Mouse (Mus musculus) left cerebral cortex, postnatal 10 days (tissue): ENCODE measurements around the gene Gm11569. TPM values are rescaled to one million over a fixed set of nuclear protein-coding genes. Genes with fewer than 3 reads are reported as not detected.
"Not testable (repeated sequence)": the region's sequence is repeated elsewhere in the genome, so short reads cannot be mapped to it uniquely, and the experiment has no call there.

Source experiments
- DNase-seq, 2 experiments: peaks; one replicate each; pipeline ENCODE4 v3.0.0; 2021 to 2022; ENCODE audit warnings: low spot score in 2 of 2, mixed read lengths in 1 of 2; ENCODE audit errors: extremely low spot score in 1 of 2
- intact Hi-C: fragments of 180-260 bp; cut with DNase I; formaldehyde crosslinking; loops from one replicate; pipeline ENCODE4 v1.15.1; 2025
- total RNA-seq, 2 experiments: library from RNA; stranded (reverse); gene quantifications; 2 replicates each; pipeline ENCODE4 v1.2.3; 2021

The Gm11569 gene
- not detected for total RNA-seq

DNA sequence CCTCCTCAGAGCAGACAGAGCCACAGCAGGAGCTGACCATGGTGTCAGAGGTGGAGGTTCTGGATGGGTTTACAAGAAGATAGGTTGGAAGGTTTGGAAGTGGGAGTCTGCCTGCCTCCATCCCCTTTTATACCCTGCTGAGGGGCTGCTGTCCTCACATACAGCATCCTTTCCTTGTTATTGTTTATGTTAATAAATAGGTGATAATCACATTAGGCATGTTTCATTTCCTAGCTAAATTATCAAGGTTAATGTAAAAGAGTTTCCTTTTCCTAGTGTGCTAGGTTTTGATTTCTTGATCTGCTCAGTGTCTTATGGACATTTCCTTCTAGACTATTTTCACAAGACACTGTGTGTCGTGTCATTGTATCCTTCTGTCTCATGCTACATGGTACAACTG lies at the start of gene Gm11569:
Gene Gm11569 (minus strand): TSS at position 101 of the 400 bp plus-strand sequence.
- intact Hi-C loops, DNase-seq: not testable (repeated sequence)

DNA sequence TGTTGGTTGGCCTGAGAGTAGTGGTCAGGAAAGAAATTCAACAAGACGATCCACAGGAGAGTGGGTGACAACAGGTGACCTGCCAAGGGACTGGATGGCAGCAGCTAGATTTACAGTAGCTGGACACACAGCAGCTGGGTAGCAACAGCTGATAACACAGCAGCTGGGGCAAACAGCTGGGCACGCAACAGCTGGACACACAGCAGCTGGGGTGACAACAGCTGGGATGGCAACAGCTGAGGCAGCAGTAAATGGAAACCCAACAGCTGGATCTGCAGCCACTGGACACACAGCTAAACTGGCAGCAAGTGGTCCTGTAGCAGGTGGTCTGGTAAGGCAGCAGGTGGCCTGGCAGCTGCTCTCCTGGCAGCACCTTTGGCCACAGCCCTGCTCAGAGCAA lies 48.0 kb upstream of the Gm11569 start:
- DNase-seq = no peak
- intact Hi-C loops = no loop called here

DNA sequence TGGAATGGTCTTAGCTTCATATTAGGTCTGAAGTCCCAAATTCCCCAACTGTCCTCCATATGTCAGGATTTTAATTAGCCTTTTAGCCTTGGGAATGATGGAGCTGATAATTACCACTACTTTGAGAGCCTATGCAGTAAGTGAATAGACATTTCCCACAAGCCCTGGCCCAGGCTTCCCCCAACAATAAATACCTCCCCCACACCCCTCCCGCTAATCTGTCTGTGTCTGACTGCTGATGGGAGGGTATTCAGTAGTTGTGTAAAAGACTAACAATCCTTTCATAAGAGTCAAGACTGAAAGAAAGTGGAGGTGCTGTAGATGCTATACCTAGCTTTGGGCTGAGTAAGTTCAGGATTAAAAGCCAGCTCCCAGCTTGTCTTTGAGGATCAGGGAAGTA lies 43.5 kb upstream of the Gm11569 start:
- intact Hi-C loops = no loop called here

DNA sequence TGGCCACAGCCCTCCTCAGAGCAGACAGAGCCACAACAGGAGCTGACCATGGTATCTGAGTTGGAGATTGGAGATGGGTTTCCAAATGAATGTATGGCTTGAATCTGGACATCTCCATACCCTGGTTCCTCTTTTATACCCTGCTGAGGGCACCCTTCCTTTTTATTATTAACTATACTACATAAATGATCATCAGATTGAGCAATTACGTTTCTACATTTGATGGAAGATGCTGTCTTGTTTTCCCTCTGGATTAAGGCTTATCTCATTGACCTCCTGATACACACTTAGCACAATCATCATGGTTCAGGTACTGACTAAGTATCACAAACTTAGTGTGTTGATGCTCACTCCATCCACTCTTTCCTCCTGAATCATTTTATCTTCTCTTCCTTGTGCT lies 39.2 kb upstream of the Gm11569 start, which contains the start of gene 2300003K06Rik:
Gene 2300003K06Rik (minus strand): TSS at position 101 of the 400 bp plus-strand sequence.
- intact Hi-C loops = no loop called here
- no peak for DNase-seq

More for the DNA sequence above, 43.5 kb upstream of the Gm11569 start:
- no peak for DNase-seq

DNA sequence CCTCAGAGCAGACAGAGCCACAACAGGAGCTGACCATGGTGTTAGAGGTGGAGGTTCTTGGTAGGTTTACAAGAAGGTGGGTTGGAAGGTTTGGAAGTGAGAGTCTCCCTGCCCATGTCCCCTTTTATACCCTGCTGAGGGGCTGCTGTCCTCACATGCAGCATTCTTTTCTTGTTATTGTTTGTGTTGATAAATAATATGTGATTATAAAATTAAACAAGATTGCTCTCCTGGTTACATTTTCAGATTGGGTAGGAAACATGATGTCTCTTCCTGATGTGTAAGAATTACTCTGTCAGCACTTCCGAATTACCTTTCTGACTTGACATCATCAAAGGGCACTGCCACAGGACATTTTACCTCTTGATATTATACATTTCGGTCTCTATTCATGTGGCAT lies 16.8 kb upstream of the Gm11569 start, which contains the start of gene Gm11564:
Gene Gm11564 (minus strand): TSS at position 101 of the 400 bp plus-strand sequence.
- intact Hi-C loops, DNase-seq: not testable (repeated sequence)

DNA sequence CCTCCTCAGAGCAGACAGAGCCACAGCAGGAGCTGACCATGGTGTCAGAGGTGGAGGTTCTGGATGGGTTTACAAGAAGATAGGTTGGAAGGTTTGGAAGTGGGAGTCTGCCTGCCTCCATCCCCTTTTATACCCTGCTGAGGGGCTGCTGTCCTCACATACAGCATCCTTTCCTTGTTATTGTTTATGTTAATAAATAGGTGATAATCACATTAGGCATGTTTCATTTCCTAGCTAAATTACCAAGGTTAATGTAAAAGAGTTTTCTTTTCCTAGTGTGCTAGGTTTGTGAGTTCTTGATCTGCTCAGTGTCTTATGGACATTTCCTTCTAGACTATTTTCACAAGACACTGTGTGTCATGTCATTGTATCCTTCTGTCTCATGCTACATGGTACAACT lies 11.1 kb upstream of the Gm11569 start, which contains the start of gene Krtap4-13:
Gene Krtap4-13 (minus strand): TSS at position 101 of the 400 bp plus-strand sequence.
- intact Hi-C loops, DNase-seq: not testable (repeated sequence)

DNA sequence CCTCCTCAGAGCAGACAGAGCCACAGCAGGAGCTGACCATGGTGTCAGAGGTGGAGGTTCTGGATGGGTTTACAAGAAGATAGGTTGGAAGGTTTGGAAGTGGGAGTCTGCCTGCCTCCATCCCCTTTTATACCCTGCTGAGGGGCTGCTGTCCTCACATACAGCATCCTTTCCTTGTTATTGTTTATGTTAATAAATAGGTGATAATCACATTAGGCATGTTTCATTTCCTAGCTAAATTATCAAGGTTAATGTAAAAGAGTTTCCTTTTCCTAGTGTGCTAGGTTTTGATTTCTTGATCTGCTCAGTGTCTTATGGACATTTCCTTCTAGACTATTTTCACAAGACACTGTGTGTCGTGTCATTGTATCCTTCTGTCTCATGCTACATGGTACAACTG lies 5.6 kb upstream of the Gm11569 start, which contains the start of gene Gm11554:
Gene Gm11554 (minus strand): TSS at position 101 of the 400 bp plus-strand sequence.
- intact Hi-C loops, DNase-seq: not testable (repeated sequence)

DNA sequence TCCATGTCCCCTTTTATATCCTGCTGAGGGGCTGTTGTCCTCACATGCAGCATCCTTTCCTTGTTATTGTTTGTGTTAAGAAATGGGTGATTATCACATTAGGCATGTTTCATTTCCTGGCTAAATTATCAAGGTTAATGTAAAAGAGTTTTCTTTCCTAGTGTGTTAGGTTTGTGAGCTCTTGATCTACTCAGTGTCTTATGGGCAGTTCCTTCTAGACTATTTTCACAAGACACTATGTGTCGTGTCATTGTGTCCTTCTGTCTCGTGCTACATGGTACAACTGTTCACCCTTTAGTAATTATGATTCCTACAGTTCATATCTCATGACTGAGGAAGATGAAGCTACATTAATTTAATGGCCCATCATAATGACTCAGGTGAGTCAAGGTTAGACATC lies 5.4 kb downstream of the Gm11569 start, which contains the start of gene Gm11596:
Gene Gm11596 (minus strand): TSS at position 101 of the 400 bp plus-strand sequence.
- intact Hi-C loops = no loop called here
- DNase-seq = no peak

DNA sequence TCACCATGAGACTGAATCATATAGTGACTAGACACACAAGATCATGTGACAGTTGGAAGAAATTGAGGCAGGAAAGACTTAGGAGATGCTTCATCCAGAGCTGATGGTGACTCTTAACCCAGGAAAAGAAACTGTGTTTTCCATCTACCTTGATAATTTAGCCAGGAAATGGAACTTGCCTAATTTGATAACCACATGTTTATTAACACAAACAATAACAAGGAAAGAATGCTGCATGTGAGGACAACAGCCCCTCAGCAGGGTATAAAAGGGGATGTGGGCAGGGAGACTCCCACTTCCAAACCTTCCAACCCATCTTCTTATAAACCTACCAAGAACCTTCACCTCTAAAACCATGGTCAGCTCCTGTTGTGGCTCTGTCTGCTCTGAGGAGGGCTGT lies 13.8 kb downstream of the Gm11569 start, which contains the start of gene Krtap4-9:
Gene Krtap4-9 (plus strand): TSS at position 301 of the 400 bp plus-strand sequence.
- intact Hi-C loops, DNase-seq: not testable (repeated sequence)

DNA sequence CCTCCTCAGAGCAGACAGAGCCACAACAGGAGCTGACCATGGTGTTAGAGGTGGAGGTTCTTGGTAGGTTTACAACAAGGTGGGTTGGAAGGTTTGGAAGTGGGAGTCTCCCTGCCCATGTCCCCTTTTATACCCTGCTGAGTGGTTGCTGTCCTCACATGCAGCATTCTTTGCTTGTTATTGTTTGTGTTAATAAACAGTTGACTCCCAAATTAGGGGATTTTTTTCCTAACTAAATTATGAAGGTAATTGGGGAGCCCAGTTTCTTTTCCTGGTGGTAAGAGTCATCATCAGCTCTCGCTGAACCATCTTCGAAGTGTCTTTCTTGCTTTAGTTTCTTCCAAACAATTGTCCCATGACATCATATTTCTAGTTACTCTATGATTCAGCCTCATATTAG lies 18.1 kb downstream of the Gm11569 start, which contains the start of gene Krtap4-8:
Gene Krtap4-8 (minus strand): TSS at position 101 of the 400 bp plus-strand sequence.
- DNase-seq = no peak
- intact Hi-C loops = no loop called here

DNA sequence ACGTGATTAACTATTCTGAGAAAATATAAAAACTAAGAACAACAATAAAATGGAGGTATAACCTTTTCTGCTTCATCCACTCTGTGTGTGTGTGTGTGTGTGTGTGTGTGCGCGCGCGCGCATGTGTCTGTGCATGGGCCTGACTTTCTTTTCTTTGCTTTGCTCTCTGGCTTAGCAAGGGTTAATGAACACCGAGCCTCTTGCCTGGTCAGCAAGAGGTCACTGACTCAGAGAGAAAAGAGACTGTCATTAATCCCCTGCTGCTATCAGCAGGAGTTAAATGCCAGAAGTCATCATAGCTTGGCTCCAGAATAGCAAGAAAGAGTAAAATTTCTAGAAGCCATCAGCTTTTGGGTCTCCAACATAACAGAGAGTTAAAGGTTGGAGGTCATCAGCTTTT lies 20.3 kb downstream of the Gm11569 start:
- no peak for DNase-seq
- intact Hi-C loops = no loop called here

DNA sequence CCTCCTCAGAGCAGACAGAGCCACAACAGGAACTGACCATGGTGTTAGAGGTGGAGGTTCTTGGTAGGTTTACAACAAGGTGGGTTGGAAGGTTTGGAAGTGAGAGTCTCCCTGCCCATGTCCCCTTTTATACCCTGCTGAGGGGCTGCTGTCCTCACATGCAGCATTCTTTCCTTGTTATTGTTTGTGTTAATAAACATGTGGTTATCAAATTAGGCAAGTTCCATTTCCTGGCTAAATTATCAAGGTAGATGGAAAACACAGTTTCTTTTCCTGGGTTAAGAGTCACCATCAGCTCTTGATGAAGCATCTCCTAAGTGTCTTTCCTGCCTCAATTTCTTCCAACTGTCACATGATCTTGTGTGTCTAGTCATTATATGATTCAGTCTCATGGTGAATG lies 25.9 kb downstream of the Gm11569 start, which contains the start of gene Gm11595:
Gene Gm11595 (minus strand): TSS at position 101 of the 400 bp plus-strand sequence.
- intact Hi-C loops, DNase-seq: not testable (repeated sequence)

DNA sequence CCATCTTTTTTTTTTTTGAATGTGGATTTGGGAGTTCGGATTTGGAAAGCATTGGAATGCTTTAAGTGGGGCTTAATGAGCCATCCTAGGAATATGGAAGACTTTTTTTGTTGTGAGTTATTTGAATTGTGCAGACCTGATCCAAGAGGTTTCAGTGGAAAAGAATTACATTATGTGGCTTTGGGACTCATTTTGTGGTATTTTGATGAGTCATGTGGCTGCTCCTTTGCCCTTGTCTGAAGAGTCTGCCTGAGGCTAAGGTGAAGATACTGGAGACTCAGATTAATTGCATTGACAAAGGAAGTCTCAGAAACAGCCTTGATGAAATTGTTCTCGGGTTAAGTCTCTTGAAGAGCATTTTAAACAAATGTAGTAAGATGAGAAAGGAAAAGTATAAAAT lies 30.3 kb downstream of the Gm11569 start:
- no peak for DNase-seq
- intact Hi-C loops = no loop called here

DNA sequence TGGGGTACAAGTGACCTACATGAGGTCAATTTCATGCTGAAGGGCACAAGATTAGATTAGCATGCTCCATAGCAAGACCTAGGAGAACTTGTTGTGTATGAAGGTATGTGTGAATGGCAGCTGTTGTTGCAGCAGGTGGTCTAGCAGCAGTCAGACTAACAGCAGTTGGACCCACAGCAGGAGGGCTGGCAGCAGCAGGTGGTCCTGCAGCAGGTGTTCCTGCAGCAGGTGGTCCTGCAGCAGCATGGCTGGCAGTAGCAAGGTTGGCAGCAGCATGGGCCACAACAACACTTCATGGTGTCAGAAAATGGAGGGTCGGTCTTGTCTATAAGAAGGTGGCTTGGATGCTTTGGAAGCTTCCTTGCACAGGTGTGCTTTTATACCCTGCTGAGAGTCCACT lies 39.9 kb downstream of the Gm11569 start:
- DNase-seq = no peak
- intact Hi-C loops = no loop called here

Other genes with a start within 250 kb of the Gm11569 start
- not detected for gene Krtap3-3, start 248.1 kb downstream of the Gm11569 start, total RNA-seq
- not detected for gene Krtap3-2, start 242.1 kb downstream of the Gm11569 start, total RNA-seq
- not detected for gene Gm11939, start 239.5 kb downstream of the Gm11569 start, total RNA-seq
- not detected for gene Krtap3-1, start 232.3 kb downstream of the Gm11569 start, total RNA-seq
- not detected for gene Krtap1-5, start 217.9 kb downstream of the Gm11569 start, total RNA-seq
- not detected for gene Krtap1-4, start 215.3 kb downstream of the Gm11569 start, total RNA-seq
- not detected for gene Krtap1-3, start 207.6 kb downstream of the Gm11569 start, total RNA-seq
- not detected for gene Krtap9-3, start 200.8 kb downstream of the Gm11569 start, total RNA-seq
- gene Gm11938, start 195.6 kb downstream of the Gm11569 start, total RNA-seq = not detected
- gene Gm11937, start 188.7 kb downstream of the Gm11569 start, total RNA-seq = not detected
- gene Krtap2-4, start 184.1 kb downstream of the Gm11569 start, total RNA-seq = not detected
- not detected for gene Gm11562, start 178.5 kb downstream of the Gm11569 start, total RNA-seq
- not detected for gene Krtap4-1, start 170.7 kb downstream of the Gm11569 start, total RNA-seq
- gene Krtap4-2, start 163.8 kb downstream of the Gm11569 start, total RNA-seq = not detected
- not detected for gene Krtap4-7, start 154.8 kb downstream of the Gm11569 start, total RNA-seq
- gene Gm11555, start 148.7 kb downstream of the Gm11569 start, total RNA-seq = not detected
- not detected for gene Gm11563, start 140.0 kb downstream of the Gm11569 start, total RNA-seq
- gene Krtap4-6, start 133.0 kb downstream of the Gm11569 start, total RNA-seq = not detected
- gene Gm14190, start 108.2 kb downstream of the Gm11569 start, total RNA-seq = not detected
- gene Gm14180, start 64.6 kb downstream of the Gm11569 start, total RNA-seq = not detected
- not detected for gene Gm11595, start 26.0 kb downstream of the Gm11569 start, total RNA-seq
- gene Krtap4-8, start 18.2 kb downstream of the Gm11569 start, total RNA-seq = not detected
- not detected for gene Krtap4-9, start 13.7 kb downstream of the Gm11569 start, total RNA-seq
- gene Gm11596, start 5.5 kb downstream of the Gm11569 start, total RNA-seq = not detected
- not detected for gene Gm11554, start 5.5 kb upstream of the Gm11569 start, total RNA-seq
- gene Krtap4-13, start 11.0 kb upstream of the Gm11569 start, total RNA-seq = not detected
- not detected for gene Gm11564, start 16.7 kb upstream of the Gm11569 start, total RNA-seq
- not detected for gene 2300003K06Rik, start 39.1 kb upstream of the Gm11569 start, total RNA-seq
- not detected for gene Krtap4-16, start 52.7 kb upstream of the Gm11569 start, total RNA-seq
- gene Gm11568, start 59.0 kb upstream of the Gm11569 start, total RNA-seq = not detected
- gene Gm11559, start 65.5 kb upstream of the Gm11569 start, total RNA-seq = not detected
- not detected for gene Krtap9-1, start 74.5 kb upstream of the Gm11569 start, total RNA-seq
- not detected for gene Gm11567, start 80.3 kb upstream of the Gm11569 start, total RNA-seq
- gene Krtap31-1, start 109.0 kb upstream of the Gm11569 start, total RNA-seq = not detected
- not detected for gene Gm11565, start 115.8 kb upstream of the Gm11569 start, total RNA-seq
- gene Krtap31-2, start 137.4 kb upstream of the Gm11569 start, total RNA-seq = not detected
- not detected for gene Krtap9-5, start 149.5 kb upstream of the Gm11569 start, total RNA-seq
- not detected for gene Krtap29-1, start 180.1 kb upstream of the Gm11569 start, total RNA-seq
- not detected for gene Krtap16-1, start 187.7 kb upstream of the Gm11569 start, total RNA-seq
- gene Krtap17-1, start 195.1 kb upstream of the Gm11569 start, total RNA-seq = not detected
- not detected for gene Krt33a, start 217.3 kb upstream of the Gm11569 start, total RNA-seq
- gene Krt33b, start 230.9 kb upstream of the Gm11569 start, total RNA-seq = not detected
- gene Krt34, start 242.6 kb upstream of the Gm11569 start, total RNA-seq = not detected